Mouse (Mus musculus) gastrocnemius, postnatal 10 days (tissue): ENCODE data around the gene Nprl3. TPM values are rescaled to one million over a fixed set of nuclear protein-coding genes. Genes with fewer than 3 reads are reported as not detected.
"Not testable (repeated sequence)": the region's sequence is repeated elsewhere in the genome, so short reads cannot be mapped to it uniquely, and the experiment has no call there.

ENCODE experiments used
- DNase-seq: peaks from one replicate; pipeline ENCODE4 v3.0.0; 2021; ENCODE audit warnings: mixed read lengths
- long read RNA-seq, 2 experiments: library from polyadenylated mRNA; stranded (forward); transcript quantifications; one replicate each; pipeline ENCODE4 v2.0.0; 2021
- total RNA-seq, 2 experiments: library from RNA; stranded (reverse); gene quantifications; 2 replicates each; pipeline ENCODE4 v1.2.3; 2021

Gene Nprl3
- total RNA-seq = 10 to 100 TPM; 18.9 to 25.0 TPM
- long read RNA-seq, experiment 1, transcript Nprl3-201 (13 exons, 2,865 nt) = major isoform, 9 of 32 reads
- long read RNA-seq, experiment 1, partial matches to known transcripts = 0 of 32 reads
- long read RNA-seq, experiment 1, other reads (novel, unspliced or antisense) = 20 of 32 reads
- long read RNA-seq, experiment 2, transcript Nprl3-213 (12 exons, 3,417 nt) = minor isoform, 6 of 39 reads
- long read RNA-seq, experiment 2, transcript Nprl3-201 (13 exons, 2,865 nt) = major isoform, 15 of 39 reads
- long read RNA-seq, experiment 2, partial matches to known transcripts = 1 of 39 reads
- long read RNA-seq, experiment 2, other reads (novel, unspliced or antisense) = 16 of 39 reads

- peak; percentile 98 for DNase-seq
Measured at GRCm38 (mm10) chr11:32267188-32267884, at the start of gene Nprl3. Gene Nprl3, minus strand, starts transcription at chr11:32267707.

GRCm38 (mm10) chr11:32316009-32316408 is 48.5 kb upstream of the Nprl3 start:
- DNase-seq = no peak

- DNase-seq = no peak
Measured at GRCm38 (mm10) chr11:32309928-32310327, 42.4 kb upstream of the Nprl3 start.

GRCm38 (mm10) chr11:32309446-32309845 is 41.9 kb upstream of the Nprl3 start:
- DNase-seq = no peak

GRCm38 (mm10) chr11:32307006-32307405 is 39.5 kb upstream of the Nprl3 start:
- no peak for DNase-seq

GRCm38 (mm10) chr11:32303455-32303854 is 35.9 kb upstream of the Nprl3 start:
- DNase-seq = no peak

- DNase-seq = no peak
Measured at GRCm38 (mm10) chr11:32302824-32303419, 35.4 kb upstream of the Nprl3 start.

- DNase-seq = no peak
Measured at GRCm38 (mm10) chr11:32301506-32301905, 34.0 kb upstream of the Nprl3 start.

- no peak for DNase-seq
Measured at GRCm38 (mm10) chr11:32300279-32301267, 33.1 kb upstream of the Nprl3 start.

GRCm38 (mm10) chr11:32299865-32300264 is 32.4 kb upstream of the Nprl3 start, which contains the start of gene Hbq1a:
Gene Hbq1a, plus strand, starts transcription at chr11:32300069.
- DNase-seq = peak; percentile 64

GRCm38 (mm10) chr11:32298532-32298918 is 31.0 kb upstream of the Nprl3 start:
- DNase-seq = no peak

GRCm38 (mm10) chr11:32297866-32298531 is 30.5 kb upstream of the Nprl3 start:
- no peak for DNase-seq

- not testable (repeated sequence) for DNase-seq
Measured at GRCm38 (mm10) chr11:32297417-32297816, 29.9 kb upstream of the Nprl3 start.

GRCm38 (mm10) chr11:32296203-32296602 is 28.7 kb upstream of the Nprl3 start, which contains the start of gene Hba-a2:
Gene Hba-a2, plus strand, starts transcription at chr11:32296489.
- DNase-seq = not testable (repeated sequence)

GRCm38 (mm10) chr11:32293479-32293878 is 26.0 kb upstream of the Nprl3 start:
- DNase-seq = not testable (repeated sequence)

GRCm38 (mm10) chr11:32292819-32293218 is 25.3 kb upstream of the Nprl3 start:
- not testable (repeated sequence) for DNase-seq

GRCm38 (mm10) chr11:32287493-32287825 is 20.0 kb upstream of the Nprl3 start:
- no peak for DNase-seq

GRCm38 (mm10) chr11:32286695-32287492 is 19.4 kb upstream of the Nprl3 start, which contains the start of gene Hbq1b:
Gene Hbq1b, plus strand, starts transcription at chr11:32286965.
- peak; percentile 80 for DNase-seq

- DNase-seq = not testable (repeated sequence)
Measured at GRCm38 (mm10) chr11:32285887-32286286, 18.4 kb upstream of the Nprl3 start.
